Mouse (Mus musculus): Measurements from ENCODE around the gene Zmynd11. TPM values are rescaled to one million over a fixed set of nuclear protein-coding genes. Genes with fewer than 3 reads are reported as not detected.

Gene Zmynd11
- polyA plus RNA-seq, 1 experiment = 60.0 TPM

DNA sequence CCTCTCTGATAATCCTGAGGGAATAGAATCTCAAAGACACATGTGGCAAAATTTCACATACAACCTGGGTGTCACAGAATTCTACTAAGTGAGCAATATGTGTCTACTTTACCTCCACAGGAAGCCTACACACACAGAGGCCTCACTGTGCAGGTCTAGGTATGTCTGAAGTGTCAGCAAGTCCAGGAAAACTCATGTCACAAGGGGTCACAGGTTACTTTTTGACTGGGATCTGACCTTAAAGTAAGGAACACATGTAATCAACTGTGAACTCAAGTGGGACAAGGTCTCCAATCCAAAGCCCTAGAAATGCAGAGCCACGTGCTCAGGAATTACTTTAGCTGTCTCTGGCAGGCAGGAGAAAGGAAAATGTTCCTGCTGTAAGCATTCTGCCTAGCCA is 36.1 kb downstream of the Zmynd11 start:
- TF ChIP-seq POLR2A (IDR thresholded peaks at IDR 0.05; ENCODE audit: control insufficient read depth, extremely low read depth, insufficient read depth, low read length, poor library complexity) (no peak), CTCF (IDR thresholded peaks at IDR 0.05; ENCODE audit: borderline replicate concordance, control insufficient read depth, extremely low read depth, insufficient read depth, low read length, poor library complexity) (no peak)
- H3K4me1 ChIP-seq (replicated peaks; ENCODE audit: control insufficient read depth, insufficient read depth, low read length) = no peaks in the 10 kb centered on the region
- peaks cover 9% of the 10 kb centered on the region; the same call in 1 of the 2 replicates for H3K36me3 ChIP-seq (ENCODE audit: control insufficient read depth, insufficient read depth, low read length)
- 98% methylated on average over 1 of the region's 1 CpGs for WGBS
- DNase-seq = no peak
- no peaks in the 10 kb centered on the region for H3K27me3 ChIP-seq (ENCODE audit: control insufficient read depth, insufficient read depth, low read length)
- H3K27ac ChIP-seq (ENCODE audit: control insufficient read depth, insufficient read depth, low read length) = no peak overlapping the region
- no peak overlapping the region for H3K4me3 ChIP-seq (ENCODE audit: control insufficient read depth, insufficient read depth, low read length)

DNA sequence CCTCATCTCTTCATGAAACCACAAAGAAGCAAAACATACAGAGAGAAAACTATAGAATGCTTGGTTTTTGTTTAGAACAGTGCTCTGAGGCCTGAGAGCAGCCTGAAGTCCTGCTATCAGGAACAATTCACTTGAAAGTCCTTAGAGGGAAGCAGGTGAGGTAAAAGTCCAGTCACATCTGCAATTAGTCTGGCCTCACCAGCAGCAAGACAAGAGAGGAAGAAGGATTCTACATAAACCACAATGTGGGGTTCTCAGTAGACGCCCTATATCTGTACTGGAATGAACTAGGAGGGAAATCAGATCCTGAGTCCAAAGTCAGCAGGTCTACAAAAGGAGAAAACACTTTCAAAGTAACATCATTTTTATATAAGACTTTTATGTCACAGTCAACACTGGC is 49.9 kb downstream of the Zmynd11 start:
- Histone ChIP-seq H3K27me3 (ENCODE audit: control insufficient read depth, insufficient read depth, low read length) (no peaks in the 10 kb centered on the region), H3K36me3 (ENCODE audit: control insufficient read depth, insufficient read depth, low read length) (no peaks in the 10 kb centered on the region), H3K4me3 (ENCODE audit: control insufficient read depth, insufficient read depth, low read length) (no peak overlapping the region), H3K4me1 (replicated peaks; ENCODE audit: control insufficient read depth, insufficient read depth, low read length) (no peaks in the 10 kb centered on the region), H3K27ac (ENCODE audit: control insufficient read depth, insufficient read depth, low read length) (no peak overlapping the region)
- TF ChIP-seq CTCF (IDR thresholded peaks at IDR 0.05; ENCODE audit: borderline replicate concordance, control insufficient read depth, extremely low read depth, insufficient read depth, low read length, poor library complexity) = no peak
- no peak for TF ChIP-seq POLR2A (IDR thresholded peaks at IDR 0.05; ENCODE audit: control insufficient read depth, extremely low read depth, insufficient read depth, low read length, poor library complexity)
- WGBS = 78% methylated on average over 1 of the region's 1 CpGs
- DNase-seq = no peak

DNA sequence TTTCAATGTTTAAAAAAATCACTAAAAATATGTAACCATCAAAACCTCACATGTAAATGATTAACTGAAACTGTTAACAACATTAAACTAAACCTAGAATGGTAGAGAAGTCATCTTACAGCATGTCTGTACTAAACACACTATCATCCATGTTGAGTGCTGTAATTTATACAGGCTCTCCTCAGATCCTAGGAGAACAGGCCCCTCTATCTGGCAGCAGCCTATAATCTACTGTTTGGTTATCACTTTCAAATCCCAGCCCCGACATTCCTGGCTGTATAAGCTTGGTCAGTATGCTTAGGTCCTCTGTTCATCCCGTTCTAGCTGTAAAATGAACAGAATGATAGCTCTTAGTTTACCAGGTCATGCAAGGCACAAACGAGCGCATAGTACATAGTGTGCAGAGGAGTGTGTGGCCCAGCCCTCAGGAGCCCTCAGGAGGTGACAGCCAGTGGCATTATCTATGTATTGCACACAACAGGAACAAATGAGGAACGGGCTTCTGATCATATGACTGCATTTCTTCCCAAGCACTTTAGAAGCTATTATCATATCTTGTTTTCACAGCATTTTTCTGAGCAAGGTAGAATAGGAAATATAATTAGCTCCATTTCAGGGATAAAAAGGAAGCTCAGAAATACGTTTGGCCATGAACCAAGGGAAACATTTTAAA is 51.5 kb downstream of the Zmynd11 start:
- WGBS = 97% methylated on average over 6 of the region's 6 CpGs
- H3K36me3 ChIP-seq (ENCODE audit: control insufficient read depth, insufficient read depth, low read length) = no peaks in the 10 kb centered on the region

DNA sequence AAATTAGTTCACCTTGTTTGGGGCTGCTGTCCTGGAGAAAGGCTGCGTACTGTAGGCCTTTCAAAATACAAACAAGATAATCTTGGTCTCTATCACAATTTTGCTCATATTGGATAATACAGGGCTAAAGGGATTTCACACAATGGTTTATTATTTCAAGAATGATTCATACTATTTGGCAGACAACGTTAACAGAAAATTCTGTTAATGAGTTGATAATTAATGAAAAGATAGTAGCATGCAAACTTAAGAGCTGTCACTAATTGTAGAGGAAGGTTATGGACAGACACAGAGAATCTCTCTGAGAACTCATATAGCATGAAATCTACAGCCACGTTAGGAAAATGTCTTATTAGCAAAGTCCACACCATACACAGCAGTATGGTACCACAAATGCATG is 52.2 kb downstream of the Zmynd11 start:
- Histone ChIP-seq H3K36me3 (ENCODE audit: control insufficient read depth, insufficient read depth, low read length) (no peaks in the 10 kb centered on the region), H3K4me1 (replicated peaks; ENCODE audit: control insufficient read depth, insufficient read depth, low read length) (no peaks in the 10 kb centered on the region; the same call in 1 of the 2 replicates), H3K27me3 (ENCODE audit: control insufficient read depth, insufficient read depth, low read length) (no peaks in the 10 kb centered on the region), H3K4me3 (ENCODE audit: control insufficient read depth, insufficient read depth, low read length) (no peak overlapping the region), H3K27ac (ENCODE audit: control insufficient read depth, insufficient read depth, low read length) (no peak overlapping the region)
- no peak for DNase-seq
- 96% methylated on average over 3 of the region's 3 CpGs for WGBS
- no peak for TF ChIP-seq CTCF (IDR thresholded peaks at IDR 0.05; ENCODE audit: borderline replicate concordance, control insufficient read depth, extremely low read depth, insufficient read depth, low read length, poor library complexity)

More for the DNA sequence above, 51.5 kb downstream of the Zmynd11 start:
- H3K27ac ChIP-seq (ENCODE audit: control insufficient read depth, insufficient read depth, low read length) = no peak overlapping the region
- H3K27me3 ChIP-seq (ENCODE audit: control insufficient read depth, insufficient read depth, low read length) = no peaks in the 10 kb centered on the region
- DNase-seq = no peak
- no peak overlapping the region for H3K4me3 ChIP-seq (ENCODE audit: control insufficient read depth, insufficient read depth, low read length)
- TF ChIP-seq POLR2A (IDR thresholded peaks at IDR 0.05; ENCODE audit: control insufficient read depth, extremely low read depth, insufficient read depth, low read length, poor library complexity) = no peak
- no peak for TF ChIP-seq CTCF (IDR thresholded peaks at IDR 0.05; ENCODE audit: borderline replicate concordance, control insufficient read depth, extremely low read depth, insufficient read depth, low read length, poor library complexity)
- no peaks in the 10 kb centered on the region; the same call in 1 of the 2 replicates for H3K4me1 ChIP-seq (replicated peaks; ENCODE audit: control insufficient read depth, insufficient read depth, low read length)

DNA sequence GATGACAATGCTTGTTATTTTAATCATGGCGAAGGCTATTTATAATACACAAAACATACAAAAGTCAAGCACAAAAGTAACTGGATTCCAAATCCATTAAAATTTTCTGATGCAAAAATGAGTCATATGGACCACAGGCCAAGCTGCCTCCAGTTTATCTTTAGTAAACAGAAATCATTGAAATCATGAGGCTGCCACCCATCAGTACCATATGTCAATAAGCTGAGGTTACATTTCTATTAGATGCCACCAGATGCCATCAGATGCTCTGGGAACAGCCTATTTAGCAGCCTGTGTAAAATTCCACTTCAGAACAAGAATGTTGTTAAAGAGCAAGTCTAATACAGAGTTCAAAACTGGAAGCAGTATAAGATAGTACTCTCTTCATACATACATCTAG is 52.7 kb downstream of the Zmynd11 start:
- H3K27ac ChIP-seq (ENCODE audit: control insufficient read depth, insufficient read depth, low read length) = no peak overlapping the region
- no peaks in the 10 kb centered on the region; the same call in 1 of the 2 replicates for H3K4me1 ChIP-seq (replicated peaks; ENCODE audit: control insufficient read depth, insufficient read depth, low read length)
- H3K27me3 ChIP-seq (ENCODE audit: control insufficient read depth, insufficient read depth, low read length) = no peaks in the 10 kb centered on the region
- no peak overlapping the region for H3K4me3 ChIP-seq (ENCODE audit: control insufficient read depth, insufficient read depth, low read length)
- DNase-seq = no peak
- 98% methylated on average over 1 of the region's 1 CpGs for WGBS
- TF ChIP-seq POLR2A (IDR thresholded peaks at IDR 0.05; ENCODE audit: control insufficient read depth, extremely low read depth, insufficient read depth, low read length, poor library complexity) (no peak), CTCF (IDR thresholded peaks at IDR 0.05; ENCODE audit: borderline replicate concordance, control insufficient read depth, extremely low read depth, insufficient read depth, low read length, poor library complexity) (no peak)
- no peaks in the 10 kb centered on the region for H3K36me3 ChIP-seq (ENCODE audit: control insufficient read depth, insufficient read depth, low read length)

DNA sequence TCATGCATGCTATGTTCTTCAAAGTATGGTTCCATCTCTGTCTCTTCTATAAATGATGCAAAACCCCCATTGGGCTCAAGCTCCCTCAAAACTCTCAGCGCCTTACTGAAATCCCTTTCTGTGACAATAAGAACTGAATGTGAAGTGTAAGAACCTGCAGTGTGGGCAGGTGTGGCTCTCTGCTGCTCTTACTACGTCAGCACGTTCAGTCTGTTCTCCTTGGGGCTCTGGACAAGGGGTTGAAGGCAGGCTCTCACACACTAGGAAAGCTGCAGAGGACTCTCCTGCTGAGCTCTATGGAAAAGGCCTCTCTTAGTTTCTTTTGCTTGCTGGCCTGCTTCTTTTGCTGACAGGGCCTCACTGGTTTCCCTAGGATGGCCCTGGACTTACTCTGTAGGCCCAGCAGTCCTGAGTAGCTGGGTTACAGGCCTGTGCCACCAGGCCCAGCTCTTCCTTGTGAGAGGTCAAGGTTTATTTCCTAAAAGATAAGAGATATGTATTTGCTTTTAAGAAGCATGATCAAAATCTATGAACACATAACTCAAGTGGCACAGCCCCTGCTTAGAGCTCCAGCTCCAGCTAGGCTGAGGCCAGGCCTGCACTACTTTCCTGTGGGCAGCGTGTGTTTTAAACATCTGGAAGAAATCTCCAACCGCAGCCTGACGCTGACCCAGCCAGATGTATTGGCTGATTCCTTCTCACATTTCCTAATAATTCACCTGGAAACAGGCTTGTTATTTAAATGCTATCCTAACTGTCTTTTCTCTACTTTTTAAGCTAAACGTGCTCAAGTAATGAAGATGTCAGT is 56.5 kb downstream of the Zmynd11 start:
- Histone ChIP-seq H3K4me1 (replicated peaks; ENCODE audit: control insufficient read depth, insufficient read depth, low read length) (no peaks in the 10 kb centered on the region; the same call in 1 of the 2 replicates), H3K27ac (ENCODE audit: control insufficient read depth, insufficient read depth, low read length) (no peak overlapping the region), H3K27me3 (ENCODE audit: control insufficient read depth, insufficient read depth, low read length) (no peaks in the 10 kb centered on the region), H3K4me3 (ENCODE audit: control insufficient read depth, insufficient read depth, low read length) (no peak overlapping the region), H3K36me3 (ENCODE audit: control insufficient read depth, insufficient read depth, low read length) (no peaks in the 10 kb centered on the region)
- TF ChIP-seq POLR2A (IDR thresholded peaks at IDR 0.05; ENCODE audit: control insufficient read depth, extremely low read depth, insufficient read depth, low read length, poor library complexity) = no peak
- TF ChIP-seq CTCF (IDR thresholded peaks at IDR 0.05; ENCODE audit: borderline replicate concordance, control insufficient read depth, extremely low read depth, insufficient read depth, low read length, poor library complexity) = no peak
- 97% methylated on average over 7 of the region's 7 CpGs for WGBS
- DNase-seq = no peak
